Mouse (Mus musculus): Measurements from ENCODE around the gene Lamp2. TPM values are rescaled to one million over a fixed set of nuclear protein-coding genes. Genes with fewer than 3 reads are reported as not detected.
A peak's percentile ranks its signal among the peaks of the same experiment; 100 is the strongest.

The Lamp2 gene
- polyA plus RNA-seq, 1 experiment = 17.6 TPM

- TF ChIP-seq POLR2A (IDR thresholded peaks at IDR 0.05; ENCODE audit: low read depth, low read length) (no peak), CTCF (IDR thresholded peaks at IDR 0.05; ENCODE audit: extremely low read depth, insufficient read depth, insufficient read length, insufficient replicate concordance) (no peak)
- H3K27me3 ChIP-seq (ENCODE audit: control insufficient read depth, insufficient read depth, low read length) = no peaks in the 10 kb centered on the region
- no peaks in the 10 kb centered on the region for H3K4me1 ChIP-seq (ENCODE audit: control insufficient read depth, insufficient read depth, insufficient read length)
- no peak overlapping the region for H3K4me3 ChIP-seq (ENCODE audit: extremely low read depth, insufficient read depth, insufficient read length)
- H3K27ac ChIP-seq (ENCODE audit: insufficient read depth, low read length) = no peak overlapping the region
- no peaks in the 10 kb centered on the region for H3K36me3 ChIP-seq (ENCODE audit: control insufficient read depth, insufficient read depth, low read length)
- DNase-seq (ENCODE audit: low read depth in 1 of 2, low spot score in 2 of 2) = no peak
These were observed 10.0 kb upstream of the Lamp2 start for GRCm38 (mm10) chrX:38466236-38466635.

- Histone ChIP-seq H3K36me3 (ENCODE audit: control insufficient read depth, insufficient read depth, low read length) (no peaks in the 10 kb centered on the region), H3K27ac (ENCODE audit: insufficient read depth, low read length) (no peak overlapping the region), H3K4me3 (ENCODE audit: extremely low read depth, insufficient read depth, insufficient read length) (no peak overlapping the region), H3K27me3 (ENCODE audit: control insufficient read depth, insufficient read depth, low read length) (no peaks in the 10 kb centered on the region), H3K4me1 (ENCODE audit: control insufficient read depth, insufficient read depth, insufficient read length) (peaks cover 4% of the 10 kb centered on the region; the same call in 1 of the 2 replicates)
- TF ChIP-seq CTCF (IDR thresholded peaks at IDR 0.05; ENCODE audit: extremely low read depth, insufficient read depth, insufficient read length, insufficient replicate concordance) (no peak), POLR2A (IDR thresholded peaks at IDR 0.05; ENCODE audit: low read depth, low read length) (no peak)
- 81% methylated on average over 2 of the region's 2 CpGs for WGBS
- DNase-seq (ENCODE audit: low read depth in 1 of 2, low spot score in 2 of 2) = no peak
These were observed 6.9 kb upstream of the Lamp2 start for GRCm38 (mm10) chrX:38463160-38463559.

DNA sequence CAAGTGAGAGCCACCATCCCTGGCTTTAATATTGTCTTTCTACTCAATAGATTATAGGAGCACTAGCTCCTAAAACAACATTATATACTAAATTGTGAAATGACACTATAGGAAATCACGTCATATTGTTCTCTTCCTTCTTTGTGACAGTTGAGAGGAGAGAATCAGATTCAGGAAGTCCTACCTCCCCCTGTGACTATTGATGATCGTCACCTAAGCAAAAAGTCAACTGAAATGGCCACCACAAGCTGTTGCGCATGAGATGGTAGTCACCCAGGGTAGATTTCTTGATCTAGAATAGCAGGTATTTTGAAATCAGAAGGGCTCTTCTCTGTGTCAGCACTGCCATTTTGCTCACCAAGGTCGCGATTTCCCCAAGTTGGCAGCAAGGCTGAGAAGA is 5.8 kb upstream of the Lamp2 start:
- no peak for TF ChIP-seq POLR2A (IDR thresholded peaks at IDR 0.05; ENCODE audit: low read depth, low read length)
- TF ChIP-seq CTCF (IDR thresholded peaks at IDR 0.05; ENCODE audit: extremely low read depth, insufficient read depth, insufficient read length, insufficient replicate concordance) = no peak
- H3K4me3 ChIP-seq (ENCODE audit: extremely low read depth, insufficient read depth, insufficient read length) = no peak overlapping the region
- WGBS = 71% methylated on average over 5 of the region's 5 CpGs
- no peak overlapping the region for H3K27ac ChIP-seq (ENCODE audit: insufficient read depth, low read length)
- no peaks in the 10 kb centered on the region for H3K27me3 ChIP-seq (ENCODE audit: control insufficient read depth, insufficient read depth, low read length)
- no peaks in the 10 kb centered on the region for H3K36me3 ChIP-seq (ENCODE audit: control insufficient read depth, insufficient read depth, low read length)
- DNase-seq (ENCODE audit: low read depth in 1 of 2, low spot score in 2 of 2) = no peak
- peaks cover 4% of the 10 kb centered on the region; the same call in 1 of the 2 replicates for H3K4me1 ChIP-seq (ENCODE audit: control insufficient read depth, insufficient read depth, insufficient read length)

DNA sequence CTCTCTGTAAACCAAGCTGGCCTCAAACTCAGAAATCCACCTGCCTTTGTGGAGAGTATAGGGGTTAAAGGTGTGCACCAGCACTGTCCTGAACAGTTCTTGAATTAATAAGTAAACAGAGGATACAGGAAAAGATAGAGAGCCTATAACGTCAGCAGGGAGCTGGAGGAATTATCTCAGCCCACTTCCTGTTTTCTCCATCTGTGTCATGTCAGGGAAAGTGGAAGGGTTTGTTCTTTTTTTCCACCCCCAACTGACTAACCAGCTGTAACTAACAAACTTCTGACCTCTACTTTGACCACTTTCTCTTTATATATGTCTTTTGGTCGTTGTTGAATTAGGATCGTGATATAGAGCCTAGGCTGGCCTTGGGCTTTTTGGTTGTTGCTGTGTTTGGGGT is 4.6 kb upstream of the Lamp2 start:
- 22% methylated on average over 3 of the region's 3 CpGs for WGBS
- TF ChIP-seq CTCF (IDR thresholded peaks at IDR 0.05; ENCODE audit: extremely low read depth, insufficient read depth, insufficient read length, insufficient replicate concordance) = no peak

DNA sequence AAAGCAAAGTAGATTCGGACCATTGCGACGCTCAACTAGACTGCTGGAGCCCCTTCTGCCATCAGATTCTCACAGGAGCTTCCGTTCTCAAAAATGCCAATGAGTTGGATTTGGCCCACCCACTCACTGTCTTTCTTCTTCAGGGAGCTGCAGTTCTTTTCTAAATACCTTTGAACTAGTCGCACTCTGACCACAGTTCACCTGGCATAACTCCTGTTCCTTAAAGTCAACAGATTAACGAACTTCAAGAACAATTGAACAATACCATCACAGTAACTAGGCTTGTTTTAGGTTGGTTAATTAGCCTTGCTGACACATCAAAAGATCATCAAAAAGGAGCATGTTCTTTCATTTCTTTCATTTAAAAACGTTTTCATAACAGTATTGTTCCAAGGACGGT is 2.8 kb upstream of the Lamp2 start:
- Histone ChIP-seq H3K27ac (ENCODE audit: insufficient read depth, low read length) (no peak overlapping the region), H3K27me3 (ENCODE audit: control insufficient read depth, insufficient read depth, low read length) (no peaks in the 10 kb centered on the region), H3K36me3 (ENCODE audit: control insufficient read depth, insufficient read depth, low read length) (no peaks in the 10 kb centered on the region), H3K4me3 (ENCODE audit: extremely low read depth, insufficient read depth, insufficient read length) (no peak overlapping the region), H3K4me1 (ENCODE audit: control insufficient read depth, insufficient read depth, insufficient read length) (peaks cover 4% of the 10 kb centered on the region; the same call in 1 of the 2 replicates)
- DNase-seq (ENCODE audit: low read depth in 1 of 2, low spot score in 2 of 2) = no peak
- whole genome bisulfite sequencing = 83% methylated on average over 8 of the region's 8 CpGs
- TF ChIP-seq POLR2A (IDR thresholded peaks at IDR 0.05; ENCODE audit: low read depth, low read length) = no peak

More for the DNA sequence above, 4.6 kb upstream of the Lamp2 start:
- Histone ChIP-seq H3K4me1 (ENCODE audit: control insufficient read depth, insufficient read depth, insufficient read length) (peaks cover 4% of the 10 kb centered on the region; the same call in 1 of the 2 replicates), H3K27ac (ENCODE audit: insufficient read depth, low read length) (no peak overlapping the region), H3K36me3 (ENCODE audit: control insufficient read depth, insufficient read depth, low read length) (no peaks in the 10 kb centered on the region), H3K27me3 (ENCODE audit: control insufficient read depth, insufficient read depth, low read length) (no peaks in the 10 kb centered on the region), H3K4me3 (ENCODE audit: extremely low read depth, insufficient read depth, insufficient read length) (no peak overlapping the region)
- no peak for DNase-seq (ENCODE audit: low read depth in 1 of 2, low spot score in 2 of 2)

DNA sequence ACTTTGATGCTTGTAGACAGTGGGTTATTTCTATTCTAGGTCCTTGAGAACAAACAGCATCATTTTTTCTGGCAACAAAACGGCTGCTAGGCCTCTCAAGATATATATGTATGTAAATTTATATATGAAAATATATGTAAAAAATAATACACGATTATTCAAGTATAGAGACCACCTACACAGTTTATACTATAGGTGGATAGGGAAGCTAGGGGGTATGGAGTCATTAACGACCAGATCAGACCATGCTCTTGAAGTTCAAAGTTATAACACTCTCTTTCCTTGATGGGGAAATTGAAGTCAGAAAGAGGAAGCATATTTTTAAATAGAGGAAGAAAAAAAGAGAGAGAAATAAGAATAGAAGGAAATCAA is 367 bp upstream of the Lamp2 start:
- no peak for DNase-seq (ENCODE audit: low read depth in 1 of 2, low spot score in 2 of 2)
- Histone ChIP-seq H3K36me3 (ENCODE audit: control insufficient read depth, insufficient read depth, low read length) (no peaks in the 10 kb centered on the region), H3K4me1 (ENCODE audit: control insufficient read depth, insufficient read depth, insufficient read length) (peaks cover 4% of the 10 kb centered on the region; the same call in 1 of the 2 replicates), H3K4me3 (ENCODE audit: extremely low read depth, insufficient read depth, insufficient read length) (peak overlapping the region; percentile 18; the same call in 1 of the 2 replicates), H3K27ac (ENCODE audit: insufficient read depth, low read length) (peak overlapping the region; percentile 35; the same call in 1 of the 2 replicates), H3K27me3 (ENCODE audit: control insufficient read depth, insufficient read depth, low read length) (no peaks in the 10 kb centered on the region)
- TF ChIP-seq POLR2A (IDR thresholded peaks at IDR 0.05; ENCODE audit: low read depth, low read length) (no peak), CTCF (IDR thresholded peaks at IDR 0.05; ENCODE audit: extremely low read depth, insufficient read depth, insufficient read length, insufficient replicate concordance) (no peak)
- 20% methylated on average over 3 of the region's 3 CpGs for WGBS

- H3K36me3 ChIP-seq (ENCODE audit: control insufficient read depth, insufficient read depth, low read length) = no peaks in the 10 kb centered on the region; the same call in 1 of the 2 replicates
- H3K27ac ChIP-seq (ENCODE audit: insufficient read depth, low read length) = no peak overlapping the region
- TF ChIP-seq POLR2A (IDR thresholded peaks at IDR 0.05; ENCODE audit: low read depth, low read length) (no peak), CTCF (IDR thresholded peaks at IDR 0.05; ENCODE audit: extremely low read depth, insufficient read depth, insufficient read length, insufficient replicate concordance) (no peak)
- DNase-seq (ENCODE audit: low read depth in 1 of 2, low spot score in 2 of 2) = no peak
- H3K27me3 ChIP-seq (ENCODE audit: control insufficient read depth, insufficient read depth, low read length) = no peaks in the 10 kb centered on the region
- 27% methylated on average over 7 of the region's 7 CpGs for WGBS
- peak overlapping the region; percentile 96 for H3K4me3 ChIP-seq (ENCODE audit: extremely low read depth, insufficient read depth, insufficient read length)
- peaks cover 3% of the 10 kb centered on the region; the same call in 1 of the 2 replicates for H3K4me1 ChIP-seq (ENCODE audit: control insufficient read depth, insufficient read depth, insufficient read length)
These were observed 780 bp downstream of the Lamp2 start for GRCm38 (mm10) chrX:38455474-38455873.
